ENCODE assay signal across 9 mouse cellular contexts in genomic region chr4:105169826-105170810, GRCm38 (mm10). TPM values are rescaled to one million over a fixed set of nuclear protein-coding genes. Genes with fewer than 3 reads are reported as not detected.
A peak's percentile ranks its signal among the peaks of the same experiment; 100 is the strongest.
DNase-seq lines count a peak whose midpoint lies in the region; ATAC-seq and TF ChIP-seq lines count a peak whose summit lies in the region.
"Had no signal": no experiment of that assay in that cellular context is flagged by ENCODE, and none has a peak within 500 bp of the region (broad histone marks: within the 10 kb centered on the region; RNA-seq: fewer than 3 reads in every experiment).

No protein-coding gene starts in this region.

- H3K9ac ChIP-seq in hindbrain, embryonic 16.5 days (ENCODE audit: low read depth, low read length) = no peak overlapping the region; the same call in 1 of the 2 replicates
- 0 out of 2 replicates have a peak overlapping the region, but pooled peaks have one; percentile 12 for H3K9ac ChIP-seq in midbrain, embryonic 13.5 days (replicated peaks)

- no peaks in the 10 kb centered on the region for H3K9me3 ChIP-seq in hindbrain, embryonic 16.5 days (ENCODE audit: control insufficient read depth, low read length)
- no peaks in the 10 kb centered on the region for H3K9me3 ChIP-seq in midbrain, embryonic 13.5 days

- WGBS in hindbrain, embryonic 16.5 days = 17% methylated on average over 16 of the region's 16 CpGs
- 12% methylated on average over 16 of the region's 16 CpGs for WGBS in midbrain, embryonic 13.5 days

- intact Hi-C loops in gastrocnemius, adult 2 months (cut with DNase I) = loop anchor here (10.0 kb wide), 1 partner anchor 55 kb away; no protein-coding TSS in a partner anchor
- intact Hi-C loops in heart, postnatal 25 days (cut with DNase I) = no loop called here

- H3K27me3 ChIP-seq in hindbrain, embryonic 16.5 days (replicated peaks; ENCODE audit: control insufficient read depth, insufficient read depth, low read length) = no peaks in the 10 kb centered on the region
- H3K27me3 ChIP-seq in midbrain, embryonic 13.5 days = no peaks in the 10 kb centered on the region

- 0 out of 2 replicates have a peak overlapping the region, but pooled peaks have one; percentile 48 for H3K27ac ChIP-seq in gastrocnemius, adult 2 months
- H3K27ac ChIP-seq in hindbrain, embryonic 16.5 days (ENCODE audit: low read depth, low read length) = peak overlapping the region; percentile 70
- H3K27ac ChIP-seq in midbrain, embryonic 13.5 days = peak overlapping the region; percentile 89

- no peaks in the 10 kb centered on the region for H3K36me3 ChIP-seq in hindbrain, embryonic 16.5 days (ENCODE audit: control insufficient read depth, insufficient read depth, low read length)
- H3K36me3 ChIP-seq in midbrain, embryonic 13.5 days = peaks cover 5% of the 10 kb centered on the region

- H3K4me3 ChIP-seq in gastrocnemius, adult 2 months = no peak overlapping the region
- H3K4me3 ChIP-seq in hindbrain, embryonic 16.5 days (ENCODE audit: low read length) = no peak overlapping the region
- 0 out of 2 replicates have a peak overlapping the region, but pooled peaks have one; percentile 8 for H3K4me3 ChIP-seq in midbrain, embryonic 13.5 days (replicated peaks)

- peak overlapping the region; percentile 36 for H3K4me2 ChIP-seq in hindbrain, embryonic 16.5 days (ENCODE audit: low read length)
- peak overlapping the region; percentile 37 for H3K4me2 ChIP-seq in midbrain, embryonic 13.5 days (replicated peaks)

- H3K4me1 ChIP-seq in hindbrain, embryonic 16.5 days (ENCODE audit: control insufficient read depth, insufficient read depth, low read depth, low read length) = peaks cover 30% of the 10 kb centered on the region
- H3K4me1 ChIP-seq in midbrain, embryonic 13.5 days (replicated peaks) = peaks cover 49% of the 10 kb centered on the region

- no peak for ATAC-seq in hindbrain, embryonic 16.5 days
- peak; percentile 55 for ATAC-seq in midbrain, embryonic 13.5 days
- no peak for ATAC-seq in granulocyte monocyte progenitor cell, adult 5-6 weeks (replicated peaks; ENCODE audit: poor library complexity, severe bottlenecking)

- DNase-seq in gastrocnemius, adult 2 months = no peak
- no peak for DNase-seq in gastrocnemius, postnatal 10 days
- DNase-seq in brain, embryonic 14.5 days (ENCODE audit: low read depth) = peak; percentile 90
- DNase-seq in urinary bladder, adult 18-20 months (ENCODE audit: low spot score in 2 of 2) = no peak
- no peak for DNase-seq in heart, postnatal 25 days (ENCODE audit: low spot score)
- DNase-seq: left cerebral cortex, postnatal 4 days had no signal

- no peak for TF ChIP-seq CTCF in gastrocnemius, adult 2 months (IDR thresholded peaks at IDR 0.05)
- no peak for TF ChIP-seq CTCF in brain, embryonic 14.5 days (IDR thresholded peaks at IDR 0.05; ENCODE audit: borderline replicate concordance, extremely low read depth, insufficient read depth, insufficient read length)

- no peak for TF ChIP-seq POLR2A in brain, embryonic 14.5 days (IDR thresholded peaks at IDR 0.05; ENCODE audit: borderline replicate concordance, extremely low read depth, insufficient read depth, insufficient read length, poor library complexity, severe bottlenecking)

RNA-seq across cellular contexts. Expression of gene Plpp3, which starts 13.0 kb away (rescaled TPM):
- total RNA-seq in gastrocnemius, adult 2 months (2021) = 10 to 100 TPM; 45.8 to 69.1 TPM
- total RNA-seq in gastrocnemius, postnatal 10 days (2021) = 10 to 100 TPM; 79.6 to 82.6 TPM
- polyA plus RNA-seq in brain, embryonic 14.5 days (2012; rRNA removed) = 58.9 and 61.5 TPM in 2 replicates
- 114 and 122 TPM in 2 replicates for polyA plus RNA-seq in hindbrain, embryonic 16.5 days (2015; fragmentation: Nextera tagmentation; extraction: Ambion mirVana)
- polyA plus RNA-seq in midbrain, embryonic 13.5 days (2015; fragmentation: Nextera tagmentation; extraction: Ambion mirVana) = 58.5 TPM in 2 replicates
- total RNA-seq in granulocyte monocyte progenitor cell, adult 5-6 weeks (2014; fragmentation: Nextera tagmentation) = not detected in 2 replicates
- total RNA-seq in granulocyte monocyte progenitor cell, adult 5-6 weeks (2017) = not detected in 2 replicates
- total RNA-seq in heart, postnatal 25 days (2021) = 10 to 100 TPM; 71.9 to 74.8 TPM

Comparison
In these comparisons a context has a peak if more than half of its experiments do, and no peak if none do; other contexts are left out.
1. RNA of gene Plpp3, which starts 13.0 kb away (total RNA-seq): 79.6 to 82.6 TPM in gastrocnemius, postnatal 10 days, 71.9 to 74.8 TPM in heart, postnatal 25 days and 45.8 to 69.1 TPM in gastrocnemius, adult 2 months; not detected in granulocyte monocyte progenitor cell, adult 5-6 weeks; every median in the first group is over 10 times any median in the second.
2. Peak in every context shown above with its lines, with median percentiles within 50 percentile points of each other: H3K27ac ChIP-seq.